Mouse (Mus musculus) liver, postnatal 0 days (tissue): Measurements from ENCODE around the gene Slc16a4.

Experiments used
- CTCF ChIP-seq: sonication (generic); IDR thresholded peaks from 2 replicates; pipeline ENCODE4 v1.5.1; 2016; ENCODE audit warnings: antibody characterized with exemption, low read depth
- EP300 ChIP-seq: IDR thresholded peaks from 2 replicates; pipeline ENCODE4 v1.6.1; 2016; ENCODE audit warnings: antibody characterized with exemption, low read depth, mild to moderate bottlenecking

DNA sequence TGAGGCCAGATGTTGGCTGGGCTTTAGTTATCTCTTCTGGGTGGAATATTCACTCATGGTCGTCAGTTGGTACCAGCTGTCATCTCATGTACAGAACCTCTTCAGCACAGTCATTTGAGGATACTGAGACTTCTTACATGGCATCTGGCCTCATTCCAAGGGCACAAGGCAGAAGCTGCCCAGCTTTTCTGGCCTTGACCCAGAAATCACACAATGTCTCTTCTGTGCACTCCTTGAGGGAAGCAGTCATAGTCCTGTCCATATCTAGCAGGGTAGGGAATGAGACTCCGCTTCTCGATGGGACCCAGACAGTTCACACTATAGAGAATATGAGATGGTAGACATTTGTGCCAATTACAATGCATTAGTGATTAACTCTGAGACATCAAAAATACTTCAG lies 58.0 kb downstream of the Slc16a4 start:
- TF ChIP-seq CTCF (no peak), EP300 (no peak)
